Mouse (Mus musculus) yolk sac, embryonic 10.5 days (tissue): Measurements from ENCODE around the gene Setd1b.

Source experiments
- DNase-seq: peaks from one replicate; pipeline ENCODE4 v3.0.0-alpha.2; 2017; ENCODE audit warnings: low spot score

Gene Setd1b

DNA sequence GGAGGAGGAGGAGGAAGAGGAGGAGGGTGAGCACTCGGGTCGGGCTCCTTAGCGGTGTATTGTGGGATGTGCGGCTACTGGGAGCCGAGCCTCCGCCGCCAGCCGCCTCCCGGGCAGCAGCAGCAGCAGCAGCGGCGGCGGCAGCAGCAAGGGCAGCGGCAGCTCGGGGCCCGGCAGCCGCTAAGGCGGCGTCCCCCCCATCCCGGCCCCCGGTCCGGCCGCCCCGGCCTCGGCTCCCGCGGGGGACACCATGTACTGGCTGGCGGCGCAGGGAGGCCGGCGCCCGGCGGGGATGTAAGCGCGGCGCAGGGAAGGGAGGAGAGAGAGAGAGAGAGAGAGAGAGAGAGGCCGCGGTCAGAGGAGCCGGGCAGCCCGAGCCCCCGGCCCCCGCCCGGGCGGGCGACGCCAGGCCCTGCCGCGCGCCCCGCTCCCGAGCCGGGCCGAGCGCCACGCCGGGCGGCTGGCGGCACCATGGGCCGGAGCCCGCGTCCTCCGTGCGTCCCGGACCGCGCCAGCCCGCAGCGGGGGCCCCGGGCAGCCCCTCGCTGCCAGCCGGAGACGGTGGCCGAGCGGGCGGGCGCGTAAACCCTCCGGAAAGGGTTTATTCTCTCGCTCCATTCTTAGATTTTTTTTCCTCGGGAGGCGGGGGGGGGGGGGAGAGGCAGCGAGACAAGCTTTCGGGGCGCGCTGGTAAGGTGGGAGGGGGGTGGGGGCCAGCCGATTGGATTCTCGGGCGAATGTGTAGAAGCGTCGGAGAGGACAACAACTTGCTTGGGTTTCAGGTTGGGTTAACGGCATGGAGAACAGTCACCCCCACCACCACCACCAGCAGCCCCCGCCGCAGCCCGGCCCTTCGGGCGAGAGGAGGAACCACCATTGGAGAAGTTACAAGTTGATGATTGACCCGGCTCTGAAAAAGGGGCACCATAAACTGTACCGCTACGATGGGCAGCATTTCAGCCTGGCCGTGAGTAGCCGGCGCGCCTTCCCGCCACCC lies at the start of gene Setd1b:
TSS of gene Setd1b (plus strand) at position 33 of the 997 bp plus-strand sequence.
- DNase-seq: peak; percentile 75

DNA sequence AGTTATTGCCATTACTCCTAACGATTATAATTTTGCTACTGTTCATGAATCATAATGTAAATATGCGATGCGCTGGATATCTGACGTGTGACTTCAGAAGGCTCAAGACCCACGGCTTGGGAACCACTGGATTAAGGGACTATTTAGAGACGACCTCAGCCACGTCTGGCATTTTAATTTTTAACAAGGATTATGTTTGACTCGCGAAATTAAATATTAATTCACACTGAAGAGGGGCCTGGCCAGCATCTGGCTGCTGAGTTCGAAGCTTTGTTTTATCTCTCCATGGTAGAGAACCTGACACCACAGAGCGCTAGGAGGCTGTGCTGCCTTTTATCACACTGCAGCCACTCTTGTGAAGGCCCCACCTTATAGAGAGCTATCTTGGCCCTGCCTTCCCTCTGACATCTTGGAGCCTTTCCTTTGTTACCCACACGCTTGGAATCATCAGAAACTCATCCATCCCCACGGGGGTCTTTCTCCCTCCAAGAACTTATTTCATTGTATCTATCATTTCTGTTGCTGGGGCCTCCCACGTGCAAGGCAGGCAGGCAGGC lies 48.8 kb upstream of the Setd1b start:
- DNase-seq: no peak

DNA sequence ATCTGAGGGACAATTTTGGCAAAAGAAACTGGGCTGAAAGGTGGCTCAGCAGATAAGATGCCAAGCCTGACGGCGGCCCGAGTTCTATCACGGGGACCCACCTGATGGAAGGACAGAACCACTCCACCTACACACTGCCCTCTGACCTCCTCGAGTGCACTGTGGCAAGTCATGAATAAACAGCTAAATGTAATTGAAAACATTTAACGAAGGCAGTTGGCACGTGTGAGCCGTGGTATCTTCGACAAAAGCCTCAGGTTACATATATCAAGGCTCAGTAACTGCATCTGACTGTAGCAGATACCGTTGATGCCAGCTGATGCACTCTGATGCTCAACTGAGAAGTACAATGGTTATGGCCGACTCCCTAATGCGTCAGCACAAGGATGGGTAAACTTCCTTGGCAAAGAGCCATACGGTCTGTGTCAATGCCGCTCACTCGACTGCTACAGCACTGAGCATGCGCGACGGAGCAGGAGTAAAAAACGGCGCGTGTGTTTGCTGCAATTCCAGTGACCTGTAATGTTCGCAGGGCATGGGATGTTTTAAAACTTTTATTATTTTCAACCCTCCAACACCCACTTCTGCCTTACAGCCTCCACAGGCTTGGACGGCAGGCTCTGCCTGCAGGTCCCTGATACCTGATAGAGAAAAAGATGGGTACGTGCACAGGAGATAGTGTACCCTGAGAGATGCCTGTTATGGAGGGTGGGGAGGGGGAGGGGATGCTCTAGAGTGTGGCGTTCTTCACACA lies 47.6 kb upstream of the Setd1b start:
- no peak for DNase-seq

DNA sequence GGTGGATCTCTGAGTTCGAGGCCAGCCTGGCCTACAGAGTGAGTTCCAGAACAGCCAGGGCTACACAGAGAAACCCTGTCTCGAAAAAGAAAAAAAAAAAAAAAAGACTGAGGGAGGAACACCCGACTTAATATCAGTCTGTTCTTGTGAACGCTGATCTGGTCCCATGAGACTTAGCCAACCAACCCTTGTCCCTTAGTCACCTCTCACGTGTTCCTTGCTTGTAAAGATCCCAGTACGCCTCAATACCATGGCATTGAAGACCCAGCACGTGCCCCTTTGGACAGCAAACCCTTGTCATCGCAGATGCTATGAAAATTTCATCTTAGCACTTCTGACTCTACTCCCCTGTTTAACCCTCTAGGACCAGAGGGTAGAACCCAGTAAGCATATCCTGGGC lies 45.7 kb upstream of the Setd1b start:
- no peak for DNase-seq

DNA sequence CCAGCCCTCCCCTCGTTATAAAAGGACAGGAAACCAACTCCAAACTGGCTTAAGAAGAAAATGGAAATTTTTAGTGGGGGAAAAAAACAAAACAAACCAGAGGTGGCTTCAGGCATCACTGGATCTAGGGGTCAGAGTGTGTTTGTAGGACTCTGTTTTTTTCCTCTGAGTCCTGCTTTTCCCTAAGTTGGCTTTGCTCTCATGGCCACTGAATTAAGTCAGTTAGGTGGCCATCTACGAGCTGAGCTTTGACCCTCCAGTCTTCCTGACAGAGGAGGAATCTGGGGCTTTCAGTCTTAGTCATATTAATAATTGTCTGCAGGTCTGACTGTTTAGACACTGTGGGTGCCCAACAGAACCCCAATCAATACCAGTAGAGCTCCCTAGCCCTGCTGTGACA lies 43.5 kb upstream of the Setd1b start:
- DNase-seq: no peak

DNA sequence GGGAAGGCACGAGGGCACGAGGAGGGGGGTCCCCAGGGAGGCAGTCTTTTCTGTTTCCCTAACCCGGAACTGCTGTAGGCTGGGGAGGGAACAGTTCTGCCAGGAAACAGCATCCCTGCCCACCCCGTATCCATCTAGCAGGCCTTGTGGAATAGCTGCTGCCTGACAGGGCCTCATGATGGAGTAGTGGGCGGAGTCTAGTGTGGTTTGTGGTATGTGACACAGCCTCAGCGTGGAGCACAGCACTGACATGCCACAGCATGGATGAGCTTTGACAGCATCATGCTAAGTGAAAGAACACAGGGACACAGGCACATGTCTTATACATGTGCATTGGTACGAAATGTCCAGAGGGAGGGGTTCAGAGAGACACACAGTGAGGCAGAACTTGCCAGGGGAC lies 39.6 kb upstream of the Setd1b start:
- no peak for DNase-seq

DNA sequence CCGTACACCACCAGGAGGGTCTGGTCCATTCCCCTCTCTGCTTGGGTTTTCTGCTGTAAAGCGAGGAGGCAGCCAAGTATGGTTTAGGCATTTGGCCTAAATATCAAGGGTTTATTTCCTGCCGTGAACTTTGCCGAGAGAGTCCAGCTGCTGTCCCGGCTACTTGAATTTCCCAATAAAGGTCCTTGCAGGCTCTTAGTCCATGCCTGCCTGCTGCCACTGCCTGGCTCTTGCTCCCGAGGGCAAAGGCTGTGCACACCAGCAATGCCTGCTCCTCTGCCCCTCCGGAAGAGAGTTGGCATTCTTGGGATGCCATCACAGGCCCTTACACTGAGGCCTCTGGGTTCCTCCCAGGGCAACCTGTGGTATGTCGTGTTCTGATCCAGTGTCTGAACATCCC lies 38.4 kb upstream of the Setd1b start:
- no peak for DNase-seq

DNA sequence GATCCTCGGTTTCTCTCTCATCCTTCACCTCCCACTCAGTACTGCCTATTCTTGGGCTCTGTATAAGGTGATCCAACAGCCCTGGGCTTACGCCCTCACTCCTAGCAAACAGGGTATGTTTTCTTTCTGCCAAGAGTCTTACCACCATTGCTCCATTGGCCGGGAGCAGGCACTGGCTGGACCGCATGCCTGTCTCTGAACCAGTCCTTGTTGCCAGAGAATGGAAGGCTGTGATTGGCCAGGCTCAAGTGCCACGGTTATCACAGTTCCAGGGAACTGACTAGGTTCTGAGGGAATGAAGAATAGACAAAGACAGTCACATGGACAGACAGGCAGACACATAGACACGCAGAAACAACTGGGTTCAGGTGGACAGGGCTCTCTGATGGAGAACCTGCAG lies 37.2 kb upstream of the Setd1b start:
- DNase-seq: no peak

DNA sequence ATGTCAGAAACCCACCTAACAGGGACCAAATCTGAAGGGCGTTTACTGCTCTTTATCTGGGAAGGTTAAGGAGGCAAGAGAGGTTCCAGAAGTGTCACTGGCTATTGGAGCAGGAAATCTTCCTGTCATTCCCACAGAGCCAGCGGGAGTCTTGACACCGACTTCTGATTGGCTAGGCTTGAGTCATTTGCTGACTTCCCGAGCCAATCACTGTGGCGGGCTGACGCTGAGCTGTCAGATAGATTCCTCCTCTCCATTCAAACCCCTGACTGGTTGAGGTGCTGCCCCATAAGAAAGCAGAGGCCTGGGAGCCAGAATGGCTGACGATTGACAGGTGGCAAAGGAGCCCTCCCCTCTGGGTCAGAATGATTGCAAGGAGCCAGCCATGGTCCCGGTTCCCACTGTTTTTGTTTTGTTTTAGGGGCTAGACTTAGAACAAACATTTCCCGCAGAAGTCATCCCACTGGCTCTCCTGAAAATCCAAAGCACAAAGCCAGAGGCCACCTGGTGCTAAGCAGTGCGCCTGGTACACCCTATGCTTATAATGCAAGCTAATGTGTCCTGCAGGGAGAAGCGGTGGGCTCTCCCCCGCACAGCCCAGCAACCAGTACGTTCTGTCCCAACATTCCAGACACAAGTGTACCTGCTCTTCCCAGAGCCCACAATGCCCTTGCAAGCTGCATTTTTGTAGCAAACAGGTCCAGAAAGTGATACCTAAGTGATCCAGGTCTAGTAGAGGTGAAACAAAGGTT lies 32.4 kb upstream of the Setd1b start:
- DNase-seq: no peak

DNA sequence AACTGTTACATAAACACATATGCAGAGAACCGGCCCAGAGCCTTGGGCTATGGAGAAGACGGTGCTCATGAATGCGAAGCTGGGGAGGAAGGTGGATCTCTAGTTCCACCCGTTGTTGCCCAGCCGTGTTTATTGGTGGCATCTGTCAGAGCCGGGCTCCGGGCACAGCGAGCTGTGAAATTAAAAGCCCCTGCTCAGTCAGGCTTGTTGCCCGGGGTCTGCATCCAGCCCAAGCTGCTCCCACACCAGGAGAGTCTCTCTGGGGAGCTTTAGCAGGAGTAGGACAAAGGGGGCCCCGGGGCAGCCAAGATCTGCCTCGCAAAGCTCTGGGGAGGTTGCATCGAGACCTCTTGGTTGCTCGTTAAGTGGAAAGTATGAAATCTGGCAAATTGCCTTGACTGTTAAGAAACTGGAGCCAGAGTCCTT lies 31.7 kb upstream of the Setd1b start:
- DNase-seq: no peak

DNA sequence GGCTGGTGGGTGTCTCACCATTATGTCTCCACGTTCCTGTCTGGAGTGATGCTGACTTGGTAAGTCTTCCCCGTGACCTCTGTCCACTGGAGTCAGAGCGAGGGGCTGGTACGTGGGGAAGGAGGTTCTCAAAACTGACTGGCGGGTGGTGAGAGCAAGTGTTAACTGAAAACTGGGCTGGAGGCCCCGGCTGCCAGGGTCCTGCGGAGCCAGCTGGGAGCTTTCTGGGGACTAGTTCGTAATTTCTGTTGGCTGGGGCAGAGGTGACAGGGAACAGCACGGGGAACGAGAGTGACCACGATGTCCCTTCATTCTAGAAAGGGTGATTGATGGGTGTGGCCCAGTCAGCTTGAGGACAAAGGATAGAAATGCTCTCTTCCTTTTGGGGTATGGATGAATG lies 27.9 kb upstream of the Setd1b start:
- DNase-seq: no peak

DNA sequence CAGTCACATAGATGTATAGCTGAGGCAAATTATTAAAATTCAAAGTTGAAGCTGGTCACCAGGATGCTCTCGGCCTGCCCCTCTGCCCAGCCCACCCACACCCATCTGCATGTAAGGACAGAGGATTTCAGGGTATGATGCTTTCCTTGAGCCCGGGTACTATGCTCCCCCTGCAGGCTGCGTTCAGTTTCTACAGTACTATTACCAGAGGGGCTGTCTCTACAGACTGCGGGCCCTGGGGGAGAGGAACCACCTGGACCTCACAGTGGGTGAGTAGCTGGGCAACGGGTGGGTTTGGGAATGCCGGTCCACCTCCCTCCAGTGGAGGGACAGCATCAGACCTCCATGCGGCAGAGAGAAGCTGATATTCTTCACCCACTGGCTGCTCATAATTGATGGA lies 27.1 kb upstream of the Setd1b start:
- no peak for DNase-seq

DNA sequence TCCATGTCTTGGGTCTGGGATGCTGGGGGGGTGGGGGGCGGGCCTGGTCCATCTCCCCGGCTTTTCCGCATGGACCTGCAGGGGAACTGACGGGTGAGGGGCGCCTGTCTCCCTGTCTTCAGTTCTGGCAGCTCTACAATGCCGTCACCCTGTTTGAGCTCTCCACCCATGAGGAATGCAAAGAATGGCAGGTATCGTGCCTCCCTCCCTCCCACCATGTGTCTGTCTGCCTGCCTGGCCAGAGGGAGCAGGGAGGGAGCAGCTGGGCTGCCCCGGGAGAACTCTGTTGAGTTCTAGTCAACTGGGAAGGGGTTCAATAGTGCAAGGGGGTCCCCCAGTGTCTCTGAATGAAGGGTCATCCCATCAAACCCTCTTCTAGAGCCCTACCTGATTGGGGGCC lies 25.9 kb upstream of the Setd1b start:
- peak; percentile 20 for DNase-seq

DNA sequence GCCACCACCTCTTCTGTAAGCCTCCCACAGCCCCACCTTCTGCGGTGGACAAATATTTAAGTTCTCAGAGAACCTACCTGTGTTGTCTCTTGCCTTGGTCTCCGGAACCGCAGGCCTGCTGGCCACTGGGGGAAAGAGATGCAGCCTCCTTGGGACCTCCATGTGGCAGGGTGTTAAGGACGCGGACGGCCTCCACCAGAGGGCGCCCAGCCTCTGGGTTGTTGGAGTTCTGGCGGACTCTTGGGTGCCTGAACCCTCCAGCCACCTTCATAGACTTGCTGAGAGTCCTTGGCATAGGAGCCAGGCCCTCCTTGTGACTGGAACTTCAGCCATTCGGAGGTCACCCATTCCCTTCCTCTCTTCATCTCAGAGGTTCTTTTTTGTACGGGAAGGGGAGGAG lies 24.7 kb upstream of the Setd1b start:
- peak; percentile 47 for DNase-seq

DNA sequence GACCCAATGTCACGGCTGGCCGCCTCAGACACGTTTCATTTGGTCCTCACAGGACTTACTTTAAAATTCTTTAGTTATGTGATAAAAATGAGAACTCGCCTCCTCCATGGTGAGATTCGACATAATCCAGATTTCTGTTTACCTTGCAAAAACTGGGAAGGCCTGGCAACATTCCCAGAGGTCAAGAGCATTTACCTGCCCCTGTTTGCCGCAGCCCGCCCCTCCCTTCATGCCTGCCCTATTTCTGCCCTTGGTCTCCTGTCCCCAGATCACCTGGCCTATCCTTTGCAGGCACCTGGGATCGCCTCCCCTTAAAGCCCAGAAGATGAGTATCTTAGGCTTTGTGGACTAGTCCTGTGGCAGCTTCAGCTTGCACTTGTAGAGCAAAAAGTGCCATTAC lies 24.2 kb upstream of the Setd1b start:
- no peak for DNase-seq

DNA sequence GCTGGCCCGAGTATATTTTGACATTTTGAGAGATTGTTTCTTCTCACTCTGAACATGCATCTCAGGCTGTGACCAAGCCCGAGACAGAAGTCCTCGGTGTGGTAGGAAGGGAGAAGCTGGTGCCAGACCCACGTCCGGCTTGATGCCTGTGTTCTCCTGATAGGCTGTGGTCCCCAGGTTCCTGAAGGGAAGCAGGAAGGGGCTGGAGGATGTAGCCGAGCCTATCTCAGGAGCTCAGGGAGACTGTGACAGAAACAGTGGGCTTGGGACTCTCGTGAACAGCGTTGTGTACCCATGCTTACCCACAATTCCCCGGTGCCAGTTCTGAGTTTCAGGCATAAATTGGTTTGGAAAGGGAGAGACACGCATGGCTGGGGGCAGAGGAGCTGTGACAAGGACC lies 23.2 kb upstream of the Setd1b start:
- no peak for DNase-seq

DNA sequence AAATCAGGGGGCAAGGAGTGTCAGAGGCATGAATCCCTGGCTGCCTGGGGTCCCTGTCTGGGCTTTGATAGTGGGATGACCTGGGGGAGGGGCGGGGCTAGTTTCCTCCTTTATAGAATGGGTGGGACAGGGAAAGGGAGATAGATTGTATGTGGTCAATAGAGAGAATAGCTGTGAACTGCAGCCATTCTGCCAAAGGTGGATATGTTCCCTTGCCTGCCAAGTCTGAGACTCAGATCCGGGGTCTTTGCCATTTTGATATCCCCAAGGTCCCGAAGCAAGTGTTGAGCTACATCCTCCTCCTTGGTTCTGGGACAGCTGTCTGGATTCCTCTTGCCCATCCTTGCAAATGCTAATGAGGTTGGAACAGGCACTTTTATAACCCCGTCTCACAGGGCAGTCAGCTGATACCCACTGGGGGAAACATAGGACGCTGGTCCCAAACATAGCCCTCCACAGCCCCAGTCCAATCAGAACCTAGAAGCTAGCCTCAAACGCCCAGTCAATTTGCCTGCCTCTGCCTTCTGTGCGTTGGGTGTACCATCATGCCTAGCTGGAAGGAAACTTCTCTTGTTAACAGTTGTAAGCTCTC lies 21.3 kb upstream of the Setd1b start:
- DNase-seq: no peak

DNA sequence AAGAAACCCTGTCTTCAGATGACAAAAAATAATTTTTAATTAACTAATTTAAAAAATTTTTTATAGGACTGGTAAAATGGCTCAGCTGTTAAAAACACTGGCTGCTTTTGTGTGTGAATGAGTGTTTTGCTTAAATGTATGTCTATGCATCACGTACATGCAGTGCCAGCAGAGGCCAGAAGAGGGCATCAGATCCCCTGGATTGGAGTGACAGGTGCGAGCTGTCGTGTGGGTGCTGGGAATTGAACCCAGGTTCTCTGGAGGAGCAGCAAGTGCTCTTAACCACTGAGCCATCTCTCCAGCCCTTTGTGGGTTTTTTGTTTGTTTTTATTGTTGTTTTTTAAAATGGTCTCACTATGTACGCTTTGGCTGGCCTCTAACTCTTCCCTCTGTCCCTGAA lies 19.8 kb upstream of the Setd1b start:
- no peak for DNase-seq

DNA sequence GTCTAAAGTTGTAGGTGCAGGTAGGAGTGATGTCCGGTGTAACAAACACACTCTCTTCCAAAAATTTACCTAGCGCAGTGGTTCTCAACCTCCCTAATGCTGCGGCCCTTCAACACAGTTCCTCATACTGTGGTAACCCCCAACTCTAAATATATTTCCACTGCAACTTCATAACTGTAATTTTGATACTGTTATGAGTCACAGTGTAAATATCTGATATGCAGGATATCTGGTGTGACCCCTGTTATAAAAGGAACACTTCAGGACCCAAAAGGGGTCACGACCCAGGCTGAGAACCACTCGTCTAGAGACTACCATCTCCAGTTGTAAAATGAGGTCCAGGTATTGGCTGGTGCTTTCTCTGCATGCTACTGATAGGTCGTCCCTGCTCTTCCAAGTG lies 16.9 kb upstream of the Setd1b start:
- no peak for DNase-seq

DNA sequence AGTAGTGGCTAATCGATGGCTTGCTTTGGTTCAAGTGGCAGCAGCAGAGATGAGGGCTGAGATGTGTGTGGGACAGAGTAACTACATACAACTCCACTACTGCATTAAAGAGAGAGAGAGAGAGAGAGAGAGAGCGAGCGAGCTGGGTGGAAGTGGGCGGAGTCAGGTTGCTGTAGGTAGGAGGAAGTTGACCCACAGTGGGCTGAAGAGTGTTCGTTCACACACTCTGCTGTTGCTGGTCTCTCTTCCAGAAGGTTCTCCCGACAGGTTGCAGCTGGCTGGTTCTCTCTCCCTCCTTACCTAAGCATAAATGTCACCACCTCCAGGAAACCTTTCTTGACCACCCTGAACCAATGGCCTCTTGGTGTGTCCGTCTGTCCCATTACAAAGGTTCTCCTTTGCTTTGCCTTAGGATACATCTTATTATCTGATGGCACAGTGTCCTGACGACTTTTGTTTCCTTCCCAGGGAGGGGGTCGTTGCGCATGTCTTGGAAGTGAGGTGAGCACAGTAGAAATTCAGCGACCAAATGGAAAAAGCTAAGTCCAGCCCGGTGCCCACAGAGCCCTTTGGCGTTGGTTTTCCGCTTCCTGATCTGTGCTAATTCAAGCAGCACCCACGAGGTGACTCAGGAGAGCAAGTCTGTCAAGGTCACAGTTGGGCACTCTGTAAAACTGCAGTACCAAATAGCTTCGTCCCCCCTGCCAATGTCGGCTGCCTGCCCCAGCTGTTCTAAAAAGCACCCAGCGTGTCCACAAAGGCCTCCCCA lies 16.2 kb upstream of the Setd1b start:
- no peak for DNase-seq

DNA sequence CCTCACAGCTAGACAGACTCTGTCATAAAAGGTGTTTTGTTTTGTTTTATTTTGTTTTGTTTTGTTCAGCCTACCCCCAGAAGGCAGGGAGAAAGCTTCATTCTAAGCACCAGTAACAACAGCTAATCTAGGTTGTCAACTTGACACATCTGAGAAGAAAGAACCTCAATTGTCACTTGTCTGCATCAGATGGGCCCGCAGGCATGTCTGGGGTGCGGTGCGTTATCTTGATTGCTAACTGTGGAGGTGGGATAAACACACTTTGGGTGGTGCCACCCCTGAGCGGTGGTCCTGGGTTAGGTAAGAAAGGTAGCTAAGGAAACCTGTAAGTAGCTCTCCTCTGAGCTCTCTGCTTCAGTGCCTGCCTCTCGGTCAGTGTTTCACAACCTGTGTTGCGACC lies 15.0 kb upstream of the Setd1b start:
- no peak for DNase-seq
